Comparison of ENCODE assay signal across 14 mouse cellular contexts in the genomic region with DNA sequence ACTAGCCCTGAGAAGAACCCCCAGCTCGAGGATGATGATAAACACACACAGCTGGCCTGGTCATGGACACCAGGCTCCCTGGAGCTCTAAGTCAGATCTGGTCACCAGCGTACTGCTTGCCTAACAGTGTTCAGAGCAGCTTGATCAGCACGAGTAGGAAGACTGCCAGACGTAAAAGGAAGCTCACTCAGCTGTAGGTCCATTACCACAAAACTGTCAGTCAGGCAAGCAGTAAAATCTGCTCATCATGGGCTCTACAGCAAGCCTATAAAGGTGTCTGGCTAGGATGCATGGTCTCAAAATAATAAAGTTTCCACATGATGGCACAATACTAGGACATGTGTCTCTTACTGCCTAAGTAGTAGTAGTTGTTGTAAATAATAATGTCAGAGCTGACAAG. TPM values are rescaled to one million over a fixed set of nuclear protein-coding genes. Genes with fewer than 3 reads are reported as not detected.
A peak's percentile ranks its signal among the peaks of the same experiment; 100 is the strongest.
DNase-seq lines count a peak whose midpoint lies in the region; ATAC-seq lines count a peak whose summit lies in the region.
"Had no signal": no experiment of that assay in that cellular context is flagged by ENCODE, and none has a peak within 500 bp of the region (broad histone marks: within the 10 kb centered on the region; RNA-seq: fewer than 3 reads in every experiment).

No protein-coding gene starts in this region.

- H3K9me3 ChIP-seq in heart, embryonic 15.5 days (replicated peaks) = no peaks in the 10 kb centered on the region
- H3K9me3 ChIP-seq in limb, embryonic 10.5 days (replicated peaks) = no peaks in the 10 kb centered on the region
- H3K9me3 ChIP-seq: G1E; hindbrain, embryonic 10.5 days; megakaryocyte, embryonic 14.5 days had no signal

- intact Hi-C loops in heart, postnatal 14 days (cut with DNase I) = no loop called here
- intact Hi-C loops in left cerebral cortex, postnatal 4 days (cut with DNase I) = no loop called here

- H3K27me3 ChIP-seq in heart, embryonic 15.5 days = no peaks in the 10 kb centered on the region
- no peaks in the 10 kb centered on the region for H3K27me3 ChIP-seq in limb, embryonic 10.5 days (ENCODE audit: low read depth, poor library complexity, severe bottlenecking)
- H3K27me3 ChIP-seq: megakaryocyte, embryonic 14.5 days had no signal

- no peaks in the 10 kb centered on the region for H3K36me3 ChIP-seq in heart, embryonic 15.5 days
- no peaks in the 10 kb centered on the region for H3K36me3 ChIP-seq in limb, embryonic 10.5 days
- H3K36me3 ChIP-seq: hindbrain, embryonic 10.5 days had no signal

- no peak for ATAC-seq in cerebellum, adult (ENCODE audit: insufficient number of reproducible peaks, low FRiP score, low TSS enrichment)
- no peak for ATAC-seq in heart, embryonic 15.5 days (replicated peaks; ENCODE audit: insufficient number of reproducible peaks, insufficient read depth, low FRiP score, low read depth)
- ATAC-seq in inflammation-experienced regulatory T-cells, adult 6 months = peak; percentile 32
- ATAC-seq: liver, postnatal 0 days had no signal

- H3K27ac ChIP-seq in heart, embryonic 15.5 days = peak overlapping the region; percentile 92
- H3K27ac ChIP-seq in limb, embryonic 10.5 days = no peak overlapping the region
- H3K27ac ChIP-seq: hindbrain, embryonic 10.5 days had no signal

- WGBS in heart, embryonic 15.5 days = 40% methylated on average over 4 of the region's 4 CpGs
- 44% methylated on average over 4 of the region's 4 CpGs for WGBS in limb, embryonic 10.5 days

- no peak overlapping the region for H3K4me2 ChIP-seq in heart, embryonic 15.5 days

- H3K9ac ChIP-seq in heart, embryonic 15.5 days = no peak overlapping the region
- H3K9ac ChIP-seq: liver, postnatal 0 days had no signal

- peak; percentile 21 to 24 for DNase-seq in cerebellum, adult 18-20 months
- no peak for DNase-seq in heart, postnatal 14 days
- peak; percentile 34 for DNase-seq in left cerebral cortex, postnatal 4 days
- no peak for DNase-seq in left cerebral cortex, adult 8-10 months (ENCODE audit: low spot score in 2 of 2)
- DNase-seq in limb, embryonic 10.5 days (ENCODE audit: low spot score) = no peak
- DNase-seq: liver, postnatal 0 days had no signal

- H3K4me1 ChIP-seq in heart, embryonic 15.5 days (replicated peaks) = peaks cover 94% of the 10 kb centered on the region
- peaks cover 28% of the 10 kb centered on the region for H3K4me1 ChIP-seq in limb, embryonic 10.5 days

- no peak overlapping the region for H3K4me3 ChIP-seq in heart, embryonic 15.5 days
- H3K4me3 ChIP-seq in limb, embryonic 10.5 days = no peak overlapping the region
- H3K4me3 ChIP-seq: erythroblast, embryonic 14.5 days; hindbrain, embryonic 10.5 days; megakaryocyte, embryonic 14.5 days; myocyte had no signal

RNA-seq across cellular contexts. Expression of a gene that starts 13.0 kb away (rescaled TPM):
- 109 and 136 TPM in 2 replicates for polyA plus RNA-seq in heart, embryonic 15.5 days (2015; fragmentation: Nextera tagmentation; extraction: Ambion mirVana)
- 10 to 100 TPM; 48.8 to 56.9 TPM for total RNA-seq in heart, postnatal 14 days (2021)
- 10 to 100 TPM; 17.4 to 19.9 TPM for total RNA-seq in left cerebral cortex, postnatal 4 days (2021)
- total RNA-seq in left cerebral cortex, adult 8-10 months (2022) = 10 to 100 TPM; 37.9 to 48.8 (median 40.2) TPM
- 100 to 1,000 TPM; 111 to 138 (median 117) TPM for polyA plus RNA-seq in inflammation-experienced regulatory T-cells, adult 6 months (2017; shearing (Covaris generic))
- 24.8 and 26.2 TPM in 2 replicates for polyA plus RNA-seq in limb, embryonic 10.5 days (2016; fragmentation: Nextera tagmentation; extraction: Ambion mirVana)

Comparison
In these comparisons a context has a peak if more than half of its experiments do, and no peak if none do; other contexts are left out.
1. DNase-seq: peak in cerebellum, adult 18-20 months (2 of 2) and left cerebral cortex, postnatal 4 days (single experiment); none in heart, postnatal 14 days (0 of 2), left cerebral cortex, adult 8-10 months (0 of 2) and limb, embryonic 10.5 days (single experiment).